ENCODE assay signal across 26 mouse cellular contexts in the genomic region with DNA sequence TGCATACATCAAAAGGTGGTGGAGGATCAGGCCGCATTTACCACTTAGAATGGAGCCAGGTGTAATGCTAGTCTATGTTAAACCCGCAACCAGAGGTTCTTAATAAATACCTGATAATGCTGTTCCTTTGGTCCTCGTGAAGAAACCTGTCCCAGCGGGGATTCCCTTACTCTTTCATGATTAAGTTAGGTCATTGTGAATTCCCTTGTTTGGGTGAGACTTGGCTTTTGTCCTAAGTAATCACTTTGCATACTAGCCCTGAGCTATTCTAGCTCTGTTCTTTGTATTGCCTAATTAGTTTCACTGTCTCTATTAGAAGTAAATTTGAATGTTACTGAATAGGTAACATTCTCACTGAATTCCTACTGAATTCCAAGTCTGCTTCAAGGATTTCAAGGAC. TPM values are rescaled to one million over a fixed set of nuclear protein-coding genes. Genes with fewer than 3 reads are reported as not detected.
DNase-seq lines count a peak whose midpoint lies in the region; ATAC-seq and TF ChIP-seq lines count a peak whose summit lies in the region.
"Had no signal": no experiment of that assay in that cellular context is flagged by ENCODE, and none has a peak within 500 bp of the region (broad histone marks: within the 10 kb centered on the region; RNA-seq: fewer than 3 reads in every experiment).

No protein-coding gene starts in this region.

- no peak for TF ChIP-seq POLR2A in liver, adult 2 months (IDR thresholded peaks at IDR 0.05; ENCODE audit: extremely low read depth, insufficient read depth, low read length)

- H3K4me2 ChIP-seq in embryonic facial prominence, embryonic 13.5 days, result peak overlapping the region; percentile 23
- no peak overlapping the region for H3K4me2 ChIP-seq in liver, postnatal 0 days (ENCODE audit: low read depth, low read length)
- H3K4me2 ChIP-seq: embryonic facial prominence, embryonic 15.5 days; heart, embryonic 13.5 days; hindbrain, embryonic 14.5 days; limb, embryonic 12.5 days had no signal

- no peaks in the 10 kb centered on the region for H3K79me2 ChIP-seq in liver, adult 2 months (ENCODE audit: control insufficient read depth, insufficient read depth, low read length)

- H3K9ac ChIP-seq in embryonic facial prominence, embryonic 13.5 days, result no peak overlapping the region
- no peak overlapping the region for H3K9ac ChIP-seq in liver, adult 2 months (ENCODE audit: low read depth, low read length)
- H3K9ac ChIP-seq in liver, postnatal 0 days (replicated peaks), result no peak overlapping the region
- no peak overlapping the region for H3K9ac ChIP-seq in ES-E14 (ENCODE audit: insufficient read depth, low read depth, low read length, poor library complexity, severe bottlenecking)
- H3K9ac ChIP-seq: embryonic facial prominence, embryonic 15.5 days; heart, embryonic 13.5 days; hindbrain, embryonic 14.5 days; limb, embryonic 12.5 days; liver, embryonic 14.5 days had no signal

- no peak for TF ChIP-seq CTCF in liver, adult 2 months (IDR thresholded peaks at IDR 0.05; ENCODE audit: low read depth, low read length)
- no peak for TF ChIP-seq CTCF in liver, postnatal 0 days (IDR thresholded peaks at IDR 0.05; ENCODE audit: low read depth)

- ATAC-seq in embryonic facial prominence, embryonic 13.5 days (ENCODE audit: insufficient number of reproducible peaks, insufficient read depth, low FRiP score, low TSS enrichment, low read depth), result no peak
- ATAC-seq in liver, postnatal 0 days, result no peak
- no peak for ATAC-seq in megakaryocyte, adult 5-6 weeks (ENCODE audit: poor library complexity, severe bottlenecking)
- ATAC-seq: activated CD4-positive, CD25-positive, alpha-beta regulatory T cell, adult 4 months; CD4-positive, CD25-positive, alpha-beta regulatory T cell, adult 4 months had no signal

- no peak for TF ChIP-seq EP300 in liver, postnatal 0 days (IDR thresholded peaks at IDR 0.05; ENCODE audit: low read depth)

- WGBS in embryonic facial prominence, embryonic 13.5 days, result 46% methylated on average over 4 of the region's 4 CpGs
- 55% methylated on average over 4 of the region's 4 CpGs for WGBS in embryonic facial prominence, embryonic 10.5 days
- WGBS in liver, adult 2 months, result 53% methylated on average over 4 of the region's 4 CpGs
- whole genome bisulfite sequencing in liver, postnatal 0 days (ENCODE audit: insufficient replicate concordance), result 73% methylated on average over 4 of the region's 4 CpGs

- H3K4me3 ChIP-seq in embryonic facial prominence, embryonic 13.5 days, result no peak overlapping the region
- no peak overlapping the region for H3K4me3 ChIP-seq in embryonic facial prominence, embryonic 10.5 days
- H3K4me3 ChIP-seq in liver, adult 2 months (ENCODE audit: insufficient read depth, low read depth, low read length), result no peak overlapping the region
- no peak overlapping the region for H3K4me3 ChIP-seq in liver, postnatal 0 days (ENCODE audit: low read depth, low read length)
- H3K4me3 ChIP-seq in ES-E14 (ENCODE audit: insufficient read depth in 1 of 2, low read depth in 1 of 2, low read length in 2 of 2, poor library complexity in 1 of 2, severe bottlenecking in 1 of 2), result no peak overlapping the region
- H3K4me3 ChIP-seq: embryonic facial prominence, embryonic 15.5 days; forebrain, embryonic 10.5 days; heart, embryonic 13.5 days; limb, embryonic 12.5 days had no signal

- H3K27me3 ChIP-seq in embryonic facial prominence, embryonic 13.5 days, result no peaks in the 10 kb centered on the region
- H3K27me3 ChIP-seq in embryonic facial prominence, embryonic 10.5 days (replicated peaks; ENCODE audit: low read depth, poor library complexity, severe bottlenecking), result no peaks in the 10 kb centered on the region
- H3K27me3 ChIP-seq in liver, adult 2 months (ENCODE audit: control insufficient read depth, insufficient read depth, low read length), result no peaks in the 10 kb centered on the region
- no peaks in the 10 kb centered on the region for H3K27me3 ChIP-seq in liver, postnatal 0 days (ENCODE audit: insufficient read depth, low read length)
- H3K27me3 ChIP-seq: embryonic facial prominence, embryonic 15.5 days; heart, embryonic 13.5 days; limb, embryonic 12.5 days had no signal

- in situ Hi-C loops in ES-E14 (cut with MboI; ENCODE audit: low sequenced_read_pairs in 2 of 2, unreplicated experiment in 2 of 2), result no loop called here

- H3K27ac ChIP-seq in embryonic facial prominence, embryonic 13.5 days, result no peak overlapping the region
- H3K27ac ChIP-seq in embryonic facial prominence, embryonic 10.5 days (replicated peaks), result no peak overlapping the region
- no peak overlapping the region for H3K27ac ChIP-seq in liver, adult 2 months (replicated peaks; ENCODE audit: insufficient read depth, low read depth, low read length)
- no peak overlapping the region for H3K27ac ChIP-seq in liver, postnatal 0 days (ENCODE audit: low read depth)
- no peak overlapping the region for H3K27ac ChIP-seq in ES-E14 (ENCODE audit: insufficient read depth, low read depth, low read length, poor library complexity, severe bottlenecking)
- H3K27ac ChIP-seq: embryonic facial prominence, embryonic 15.5 days; forebrain, embryonic 10.5 days; heart, embryonic 13.5 days; hindbrain, embryonic 14.5 days; limb, embryonic 12.5 days; liver, embryonic 14.5 days had no signal

- peaks cover 28% of the 10 kb centered on the region for H3K4me1 ChIP-seq in embryonic facial prominence, embryonic 13.5 days
- peaks cover 36% of the 10 kb centered on the region for H3K4me1 ChIP-seq in embryonic facial prominence, embryonic 10.5 days
- no peaks in the 10 kb centered on the region; the same call in 1 of the 2 replicates for H3K4me1 ChIP-seq in liver, adult 2 months (ENCODE audit: control insufficient read depth, insufficient read depth, low read length)
- H3K4me1 ChIP-seq in liver, postnatal 0 days (ENCODE audit: insufficient read depth), result peaks cover 14% of the 10 kb centered on the region
- peaks cover 0 to 2% of the 10 kb centered on the region in 2 experiments; a peak in 1 of 4 replicates for H3K4me1 ChIP-seq in ES-E14 (ENCODE audit: control insufficient read depth in 2 of 2, insufficient read depth in 2 of 2, low read length in 2 of 2, poor library complexity in 1 of 2)

- no peaks in the 10 kb centered on the region for H3K9me3 ChIP-seq in embryonic facial prominence, embryonic 13.5 days
- H3K9me3 ChIP-seq in embryonic facial prominence, embryonic 10.5 days, result no peaks in the 10 kb centered on the region
- no peaks in the 10 kb centered on the region for H3K9me3 ChIP-seq in liver, postnatal 0 days (ENCODE audit: low read length)
- H3K9me3 ChIP-seq in ES-E14 (ENCODE audit: control insufficient read depth, insufficient read depth, low read depth, low read length), result no peaks in the 10 kb centered on the region
- H3K9me3 ChIP-seq: embryonic facial prominence, embryonic 15.5 days; forebrain, embryonic 10.5 days; heart, embryonic 13.5 days; limb, embryonic 12.5 days had no signal

- no peak for DNase-seq in embryonic facial prominence, embryonic 10.5 days (ENCODE audit: low spot score)
- DNase-seq in liver, adult 2 months (ENCODE audit: extremely low read depth, low read depth, low spot score), result peak; percentile 58
- DNase-seq in liver, postnatal 0 days, result no peak
- peak; percentile 54 for DNase-seq in ES-E14 (ENCODE audit: low read depth, low spot score)
- DNase-seq in gonadal fat pad, adult 2 months (ENCODE audit: low read depth), result peak; percentile 61
- no peak for DNase-seq in heart, adult 18-20 months
- DNase-seq: adrenal gland, postnatal 14 days; cerebellum, adult 11 months; cerebellum, postnatal 14 days; heart, adult 11 months; right cerebral cortex, adult 18-20 months; thymus, postnatal 36 days had no signal

- H3K36me3 ChIP-seq in embryonic facial prominence, embryonic 13.5 days, result no peaks in the 10 kb centered on the region
- H3K36me3 ChIP-seq in embryonic facial prominence, embryonic 10.5 days (replicated peaks), result no peaks in the 10 kb centered on the region
- no peaks in the 10 kb centered on the region for H3K36me3 ChIP-seq in liver, adult 2 months (ENCODE audit: control insufficient read depth, insufficient read depth, low read length)
- H3K36me3 ChIP-seq in liver, postnatal 0 days (replicated peaks; ENCODE audit: insufficient read depth, low read length), result no peaks in the 10 kb centered on the region
- H3K36me3 ChIP-seq in ES-E14 (ENCODE audit: control insufficient read depth, insufficient read depth, low read length, poor library complexity, severe bottlenecking), result peaks cover 3% of the 10 kb centered on the region; the same call in 1 of the 2 replicates
- H3K36me3 ChIP-seq: embryonic facial prominence, embryonic 15.5 days; forebrain, embryonic 10.5 days; heart, embryonic 13.5 days; limb, embryonic 12.5 days had no signal

TF ChIP-seq in ES-E14, 5 proteins besides CTCF, POLR2A, EP300 and RAD21:
- TF ChIP-seq ZC3H11A (IDR thresholded peaks at IDR 0.05; ENCODE audit: borderline replicate concordance, low read depth, low read length) (no peak), HCFC1 (IDR thresholded peaks at IDR 0.05; ENCODE audit: borderline replicate concordance, insufficient read depth, low read length) (no peak), CHD2 (IDR thresholded peaks at IDR 0.05; ENCODE audit: low read depth, low read length) (no peak), ZNF384 (IDR thresholded peaks at IDR 0.05; ENCODE audit: low read depth, low read length) (no peak), MAFK (IDR thresholded peaks at IDR 0.05; ENCODE audit: insufficient read depth, low read depth, low read length) (no peak)

RNA-seq across cellular contexts. Expression of a gene that starts 51.4 kb away (rescaled TPM):
- polyA plus RNA-seq in embryonic facial prominence, embryonic 13.5 days (2015; fragmentation: Nextera tagmentation; extraction: Ambion mirVana), result 0.72 TPM in 1 of 2 replicates, not detected in the other
- polyA plus RNA-seq in embryonic facial prominence, embryonic 10.5 days (2016; fragmentation: Nextera tagmentation; extraction: Ambion mirVana), result 0.11 TPM in 1 of 2 replicates, not detected in the other
- not detected in 2 replicates for total RNA-seq in liver, adult 2 months (2014; rRNA removed)
- polyA plus RNA-seq in liver, adult 2 months (2012; rRNA removed), result not detected in 2 replicates
- 0.27 and 0.59 TPM in 2 replicates for polyA plus RNA-seq in liver, postnatal 0 days (2015; fragmentation: Nextera tagmentation; extraction: Ambion mirVana)
- total RNA-seq in ES-E14 (2012; rRNA removed), result not detected in 2 replicates
- 0.08 and 0.58 TPM in 2 replicates for polyA plus RNA-seq in gonadal fat pad, adult 2 months (2012; rRNA removed)
- not detected for total RNA-seq in heart, adult 18-20 months (2021)
- total RNA-seq in megakaryocyte, adult 5-6 weeks (2015), result 104 and 108 TPM in 2 replicates
- total RNA-seq in megakaryocyte, adult 5-6 weeks (2017), result 132 and 137 TPM in 2 replicates
- total RNA-seq: adrenal gland, postnatal 14 days; gastrocnemius, adult 8-10 months; heart, postnatal 25 days; layer of hippocampus, postnatal 25 days; left cerebral cortex, postnatal 10 days had no signal
- polyA plus RNA-seq: forebrain, embryonic 10.5 days; heart, embryonic 13.5 days had no signal

Comparison
In these comparisons a context has a peak if more than half of its experiments do, and no peak if none do; other contexts are left out.
1. DNase-seq: peak in liver, adult 2 months (single experiment), ES-E14 (single experiment) and gonadal fat pad, adult 2 months (single experiment); none in embryonic facial prominence, embryonic 10.5 days (single experiment), liver, postnatal 0 days (single experiment) and heart, adult 18-20 months (0 of 2).